Mouse (Mus musculus) G1E (cell line): ENCODE data around the gene Vps54.

Experiments
- CTCF ChIP-seq: IDR thresholded peaks from 2 replicates; pipeline ENCODE4 v1.5.1; 2012; ENCODE audit warnings: low read depth, low read length, inconsistent platforms, mixed read lengths
- GATA1 ChIP-seq: IDR thresholded peaks from 2 replicates; pipeline ENCODE4 v1.6.1; 2012; ENCODE audit warnings: borderline replicate concordance, low read length, inconsistent platforms, mixed read lengths
- GATA2 ChIP-seq: IDR thresholded peaks from 2 replicates; pipeline ENCODE4 v1.6.1; 2012; ENCODE audit warnings: low read depth, low read length, inconsistent platforms, borderline replicate concordance
- TAL1 ChIP-seq: conservative IDR thresholded peaks from 2 replicates; pipeline ENCODE4 v1.6.1; 2012; ENCODE audit warnings: low read depth, low read length, inconsistent platforms, mixed read lengths

GRCm38 (mm10) chr11:21368466-21368865, 129.4 kb downstream of the Vps54 start:
- TF ChIP-seq CTCF (no peak), GATA2 (no peak), GATA1 (no peak), TAL1 (no peak)
